Mouse (Mus musculus): ENCODE measurements around the gene Slc39a10. TPM values are rescaled to one million over a fixed set of nuclear protein-coding genes. Genes with fewer than 3 reads are reported as not detected.

The Slc39a10 gene
- total and polyA plus RNA-seq, 2 experiments from 2014 or later: 47.0 to 60.3 TPM

- no peaks in the 10 kb centered on the region for H3K9me3 ChIP-seq (ENCODE audit: low read length)
- H3K4me2 ChIP-seq (ENCODE audit: low read depth, low read length): no peak overlapping the region
- 37% methylated on average over 7 of the region's 7 CpGs for WGBS
- H3K4me1 ChIP-seq (ENCODE audit: insufficient read depth, low read length): no peaks in the 10 kb centered on the region
- H3K4me3 ChIP-seq (ENCODE audit: low read length): no peak overlapping the region
- no peak for ATAC-seq
- H3K27ac ChIP-seq: no peak overlapping the region
- TF ChIP-seq CTCF (IDR thresholded peaks at IDR 0.05; ENCODE audit: low read depth): no peak
- H3K27me3 ChIP-seq (ENCODE audit: insufficient read depth, low read length): no peaks in the 10 kb centered on the region
- no peak for DNase-seq (ENCODE audit: low spot score)
- H3K9ac ChIP-seq (replicated peaks; ENCODE audit: low read length): no peak overlapping the region
- H3K36me3 ChIP-seq (ENCODE audit: insufficient read depth, low read length): no peaks in the 10 kb centered on the region
Observed at GRCm38 (mm10) chr1:46894281-46894842, 1.7 kb upstream of the Slc39a10 start.

DNA sequence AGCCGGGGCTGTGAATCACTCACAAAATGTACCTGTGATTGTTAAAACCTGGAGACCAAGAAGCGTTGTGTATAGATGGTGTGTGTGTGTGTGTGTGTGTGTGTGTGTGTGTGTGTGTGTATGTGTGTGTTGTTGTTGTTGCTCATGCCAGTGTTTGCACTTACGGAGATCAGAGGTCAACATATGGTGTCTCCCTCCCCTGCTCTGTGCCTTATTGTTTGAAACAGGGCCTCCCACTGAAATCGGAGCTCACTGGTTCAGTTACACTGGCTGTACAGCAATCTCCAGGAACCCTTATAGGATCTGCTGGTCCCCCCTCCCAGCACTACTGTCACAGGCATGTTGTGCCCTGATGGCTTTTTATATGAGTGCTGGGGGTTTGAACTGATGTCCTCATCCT, 3.9 kb downstream of the Slc39a10 start:
- no peak for ATAC-seq
- no peaks in the 10 kb centered on the region for H3K27me3 ChIP-seq (ENCODE audit: insufficient read depth, low read length)
- no peak overlapping the region for H3K9ac ChIP-seq (replicated peaks; ENCODE audit: low read length)
- no peaks in the 10 kb centered on the region for H3K9me3 ChIP-seq (ENCODE audit: low read length)
- H3K4me3 ChIP-seq (ENCODE audit: low read length): no peak overlapping the region
- H3K4me1 ChIP-seq (ENCODE audit: insufficient read depth, low read length): no peaks in the 10 kb centered on the region
- no peak for DNase-seq (ENCODE audit: low spot score)
- TF ChIP-seq CTCF (IDR thresholded peaks at IDR 0.05; ENCODE audit: low read depth): no peak
- no peak overlapping the region for H3K4me2 ChIP-seq (ENCODE audit: low read depth, low read length)
- 66% methylated on average over 4 of the region's 4 CpGs for whole genome bisulfite sequencing
- H3K36me3 ChIP-seq (ENCODE audit: insufficient read depth, low read length): no peaks in the 10 kb centered on the region
- H3K27ac ChIP-seq: no peak overlapping the region

DNA sequence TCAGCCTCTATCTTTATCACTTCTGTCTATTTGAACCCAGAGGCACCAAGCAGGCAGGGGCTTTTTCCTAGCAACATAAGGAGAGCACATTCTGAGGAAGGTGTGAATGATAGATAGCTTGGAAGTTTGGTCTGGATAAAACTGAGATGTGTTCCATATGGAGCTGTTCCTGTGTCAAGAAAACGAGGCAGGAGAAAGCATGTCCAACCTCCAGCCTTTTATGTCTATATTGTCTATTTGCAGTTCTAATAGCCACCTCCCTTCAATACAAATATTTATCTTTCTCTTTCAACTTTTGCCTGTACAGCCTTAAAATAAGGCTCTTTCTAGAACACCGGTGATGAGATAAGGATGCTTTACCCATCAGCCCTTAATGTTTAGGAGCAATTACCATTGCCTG, 4.3 kb downstream of the Slc39a10 start:
- no peak for TF ChIP-seq CTCF (IDR thresholded peaks at IDR 0.05; ENCODE audit: low read depth)
- ATAC-seq (no peak), DNase-seq (ENCODE audit: low spot score) (no peak)
- no peak overlapping the region for H3K4me2 ChIP-seq (ENCODE audit: low read depth, low read length)
- no peak overlapping the region for H3K9ac ChIP-seq (replicated peaks; ENCODE audit: low read length)
- no peaks in the 10 kb centered on the region for H3K9me3 ChIP-seq (ENCODE audit: low read length)
- H3K27ac ChIP-seq: no peak overlapping the region
- H3K36me3 ChIP-seq (ENCODE audit: insufficient read depth, low read length): no peaks in the 10 kb centered on the region
- H3K4me3 ChIP-seq (ENCODE audit: low read length): no peak overlapping the region
- no peaks in the 10 kb centered on the region for H3K27me3 ChIP-seq (ENCODE audit: insufficient read depth, low read length)
- 55% methylated on average over 2 of the region's 2 CpGs for WGBS
- H3K4me1 ChIP-seq (ENCODE audit: insufficient read depth, low read length): no peaks in the 10 kb centered on the region

GRCm38 (mm10) chr1:46887908-46888307, 4.7 kb downstream of the Slc39a10 start:
- H3K9ac ChIP-seq (replicated peaks; ENCODE audit: low read length): no peak overlapping the region
- ATAC-seq (no peak), DNase-seq (ENCODE audit: low spot score) (no peak)
- no peak for TF ChIP-seq CTCF (IDR thresholded peaks at IDR 0.05; ENCODE audit: low read depth)
- H3K4me3 ChIP-seq (ENCODE audit: low read length): no peak overlapping the region
- 30% methylated on average over 6 of the region's 6 CpGs for WGBS
- H3K27me3 ChIP-seq (ENCODE audit: insufficient read depth, low read length): no peaks in the 10 kb centered on the region
- no peak overlapping the region for H3K4me2 ChIP-seq (ENCODE audit: low read depth, low read length)
- no peaks in the 10 kb centered on the region for H3K9me3 ChIP-seq (ENCODE audit: low read length)
- no peaks in the 10 kb centered on the region for H3K36me3 ChIP-seq (ENCODE audit: insufficient read depth, low read length)
- H3K27ac ChIP-seq: no peak overlapping the region
- no peaks in the 10 kb centered on the region for H3K4me1 ChIP-seq (ENCODE audit: insufficient read depth, low read length)

DNA sequence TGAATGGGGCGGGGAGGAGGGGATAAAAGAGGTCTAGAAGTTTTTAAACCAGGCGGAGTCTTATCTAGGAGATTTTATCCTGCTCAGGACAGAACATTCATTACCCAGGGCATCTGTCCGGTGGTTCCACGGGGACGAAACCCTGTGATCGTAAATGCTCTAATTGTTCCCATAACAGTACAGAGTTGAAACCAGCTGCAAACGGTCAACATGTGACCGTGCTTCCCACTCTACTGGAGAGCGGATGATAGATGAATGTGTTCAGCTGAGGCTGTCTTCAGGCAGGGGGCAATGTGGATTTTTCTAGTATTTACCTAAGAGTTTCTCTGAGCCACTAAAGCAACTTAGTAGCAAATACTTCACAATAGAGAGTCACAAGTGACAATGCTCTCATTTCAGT, 6.6 kb downstream of the Slc39a10 start:
- Histone ChIP-seq H3K4me2 (ENCODE audit: low read depth, low read length) (no peak overlapping the region), H3K9ac (replicated peaks; ENCODE audit: low read length) (no peak overlapping the region), H3K27me3 (ENCODE audit: insufficient read depth, low read length) (no peaks in the 10 kb centered on the region), H3K4me3 (ENCODE audit: low read length) (no peak overlapping the region), H3K4me1 (ENCODE audit: insufficient read depth, low read length) (no peaks in the 10 kb centered on the region), H3K27ac (no peak overlapping the region), H3K36me3 (ENCODE audit: insufficient read depth, low read length) (no peaks in the 10 kb centered on the region), H3K9me3 (ENCODE audit: low read length) (no peaks in the 10 kb centered on the region)
- no peak for TF ChIP-seq CTCF (IDR thresholded peaks at IDR 0.05; ENCODE audit: low read depth)
- WGBS: 66% methylated on average over 9 of the region's 9 CpGs
- DNase-seq (ENCODE audit: low spot score) (no peak), ATAC-seq (no peak)

- DNase-seq (ENCODE audit: low spot score): no peak
- Histone ChIP-seq H3K4me2 (ENCODE audit: low read depth, low read length) (no peak overlapping the region), H3K9me3 (ENCODE audit: low read length) (no peaks in the 10 kb centered on the region), H3K36me3 (ENCODE audit: insufficient read depth, low read length) (no peaks in the 10 kb centered on the region), H3K4me1 (ENCODE audit: insufficient read depth, low read length) (no peaks in the 10 kb centered on the region), H3K4me3 (ENCODE audit: low read length) (no peak overlapping the region), H3K27ac (no peak overlapping the region), H3K9ac (replicated peaks; ENCODE audit: low read length) (no peak overlapping the region), H3K27me3 (ENCODE audit: insufficient read depth, low read length) (no peaks in the 10 kb centered on the region)
- WGBS: 24% methylated on average over 3 of the region's 3 CpGs
- ATAC-seq: no peak
- TF ChIP-seq CTCF (IDR thresholded peaks at IDR 0.05; ENCODE audit: low read depth): no peak
Observed at GRCm38 (mm10) chr1:46885231-46885630, 7.4 kb downstream of the Slc39a10 start.

- DNase-seq (ENCODE audit: low spot score) (no peak), ATAC-seq (no peak)
- Histone ChIP-seq H3K27me3 (ENCODE audit: insufficient read depth, low read length) (no peaks in the 10 kb centered on the region), H3K4me1 (ENCODE audit: insufficient read depth, low read length) (no peaks in the 10 kb centered on the region), H3K4me3 (ENCODE audit: low read length) (no peak overlapping the region), H3K36me3 (ENCODE audit: insufficient read depth, low read length) (no peaks in the 10 kb centered on the region), H3K4me2 (ENCODE audit: low read depth, low read length) (no peak overlapping the region), H3K9ac (replicated peaks; ENCODE audit: low read length) (no peak overlapping the region), H3K27ac (no peak overlapping the region), H3K9me3 (ENCODE audit: low read length) (no peaks in the 10 kb centered on the region)
- no peak for TF ChIP-seq CTCF (IDR thresholded peaks at IDR 0.05; ENCODE audit: low read depth)
Observed at GRCm38 (mm10) chr1:46879951-46880350, 12.7 kb downstream of the Slc39a10 start.

Data from hindbrain, postnatal 0 days (tissue).